Mouse (Mus musculus) layer of hippocampus, postnatal 14 days (tissue): ENCODE data around the gene Zfp609. TPM values are rescaled to one million over a fixed set of nuclear protein-coding genes. Genes with fewer than 3 reads are reported as not detected.
"Not testable (repeated sequence)": the region's sequence is repeated elsewhere in the genome, so short reads cannot be mapped to it uniquely, and the experiment has no call there.

Experiments
- DNase-seq, 2 experiments: peaks; one replicate each; pipeline ENCODE4 v3.0.0; 2021 to 2022; ENCODE audit warnings: low spot score in 2 of 2, mixed read lengths in 1 of 2
- total RNA-seq, 2 experiments: library from RNA; stranded (reverse); gene quantifications; 2 replicates each; pipeline ENCODE4 v1.2.3; 2021

The Zfp609 gene
- total RNA-seq, 2 experiments from 2014 or later: 44.8 to 48.6 TPM

DNA sequence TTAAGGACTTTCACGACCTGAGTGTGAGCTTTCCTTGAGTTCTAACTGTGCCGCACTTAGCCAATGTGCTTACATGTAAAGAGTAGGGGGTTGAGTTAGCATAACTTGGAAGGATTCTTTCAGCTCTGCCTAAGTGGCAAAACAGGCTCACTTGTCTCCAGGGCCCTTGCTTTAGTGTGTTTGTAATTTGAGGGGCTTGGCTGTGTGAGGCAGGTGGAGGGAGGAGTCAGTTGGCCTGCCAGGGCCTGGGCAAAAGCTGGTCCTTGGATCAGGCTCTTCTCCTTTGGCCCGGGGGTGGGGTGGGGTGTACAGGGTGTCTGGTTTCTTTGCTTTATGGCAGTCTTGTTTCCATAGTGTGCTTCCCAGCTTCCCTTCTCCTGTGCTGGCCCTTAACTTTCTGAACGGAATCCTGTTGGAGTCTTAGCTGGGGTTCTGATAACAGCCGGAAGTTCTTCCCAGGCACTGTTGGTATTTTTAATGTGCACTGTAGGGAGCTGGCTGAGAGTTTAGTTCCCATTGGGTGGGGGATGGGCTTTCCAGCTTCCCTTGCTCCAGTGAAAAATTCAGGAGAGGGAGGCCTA is 148.1 kb downstream of the Zfp609 start:
- DNase-seq: no peak

DNA sequence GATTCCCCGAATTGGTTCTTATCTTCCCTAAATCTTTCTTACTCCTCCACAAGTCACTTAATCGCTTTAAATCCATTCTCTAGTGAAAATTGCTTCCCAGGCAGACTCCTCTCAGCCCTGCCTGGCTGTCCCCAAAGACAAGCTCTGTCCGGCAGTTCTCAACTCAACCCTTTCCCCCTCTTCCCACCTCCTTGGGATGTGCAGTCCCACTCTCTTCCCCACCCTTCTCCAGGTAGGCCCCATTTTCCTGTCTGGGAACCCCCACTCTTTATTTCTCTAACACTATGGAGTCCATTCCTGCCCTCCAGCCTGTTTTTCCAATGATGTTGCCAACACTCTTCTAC is 150.3 kb downstream of the Zfp609 start:
- no peak for DNase-seq

GRCm38 (mm10) chr9:65676358-65677118 is 150.8 kb downstream of the Zfp609 start:
- DNase-seq: peak; percentile 91 to 97

GRCm38 (mm10) chr9:65675461-65676357 is 151.7 kb downstream of the Zfp609 start:
- no peak for DNase-seq

GRCm38 (mm10) chr9:65672996-65673395 is 154.4 kb downstream of the Zfp609 start:
- DNase-seq: no peak

- DNase-seq: no peak
Measured at GRCm38 (mm10) chr9:65671431-65671931, 155.9 kb downstream of the Zfp609 start.

DNA sequence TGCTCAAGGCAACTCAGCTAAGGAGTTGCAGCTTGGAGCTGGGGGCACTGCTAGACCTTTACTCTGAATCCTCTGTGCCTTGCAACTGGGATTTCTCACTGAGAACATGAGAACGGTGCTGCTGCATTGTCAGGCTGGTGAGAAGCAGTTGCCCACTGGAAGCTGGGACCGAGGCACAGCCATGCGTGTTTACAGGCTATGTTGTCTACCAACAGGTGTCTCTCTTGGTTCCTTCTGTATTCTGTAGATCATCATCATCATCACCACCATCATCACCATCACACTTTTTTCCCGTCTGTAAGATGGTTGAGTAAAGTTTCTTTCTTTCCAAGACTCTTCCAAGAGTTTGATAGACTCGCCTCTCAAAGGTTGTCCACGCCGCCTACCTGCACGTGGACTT is 159.7 kb downstream of the Zfp609 start, which contains the start of gene Oaz2:
Oaz2 (plus strand) TSS at position 301 of the 400 bp plus-strand sequence.
- no peak for DNase-seq

- no peak for DNase-seq
Measured at GRCm38 (mm10) chr9:65666042-65666441, 161.3 kb downstream of the Zfp609 start.

DNA sequence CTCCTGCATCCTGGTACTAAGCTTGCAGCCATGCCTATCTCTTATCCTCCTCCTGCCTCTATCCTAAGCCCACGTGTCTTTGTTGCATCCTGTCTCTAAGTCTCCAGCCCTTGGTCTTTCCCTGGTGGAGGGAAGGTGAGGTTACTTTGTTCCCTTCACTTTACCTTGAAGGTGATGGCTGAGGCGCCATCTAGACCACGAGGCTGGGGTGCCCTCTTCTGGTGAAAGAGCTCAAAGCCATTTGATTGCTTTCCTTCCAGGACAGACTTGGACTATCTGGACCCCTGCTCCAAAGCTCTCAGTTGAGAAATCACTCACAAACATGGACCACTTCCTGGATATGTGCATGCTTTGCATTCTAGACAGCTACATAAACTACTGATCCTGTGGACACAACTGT is 163.2 kb downstream of the Zfp609 start:
- peak in 1 of 2 experiments; percentile 49 for DNase-seq

DNA sequence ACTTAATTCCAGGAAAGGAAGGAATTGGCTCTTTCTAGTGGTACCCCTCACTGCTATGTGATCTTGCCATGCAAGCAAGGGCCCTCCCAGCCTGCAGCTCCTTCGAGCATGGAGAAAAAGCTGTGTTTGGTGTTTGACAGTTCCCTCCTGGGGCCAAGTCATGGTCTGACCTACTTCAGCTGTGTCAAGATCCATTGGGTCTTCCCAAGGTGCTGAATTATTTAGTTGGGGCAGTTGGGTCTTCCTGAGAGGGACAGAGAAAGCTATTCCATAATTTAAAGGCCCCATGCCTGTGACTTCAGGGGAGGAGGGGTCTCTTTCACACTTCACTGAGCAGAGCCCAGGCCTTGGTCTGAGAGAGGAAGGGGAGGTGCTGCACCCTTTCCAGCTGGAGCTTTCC is 165.9 kb downstream of the Zfp609 start:
- DNase-seq: no peak

- no peak for DNase-seq
Measured at GRCm38 (mm10) chr9:65661029-65661428, 166.3 kb downstream of the Zfp609 start.

DNA sequence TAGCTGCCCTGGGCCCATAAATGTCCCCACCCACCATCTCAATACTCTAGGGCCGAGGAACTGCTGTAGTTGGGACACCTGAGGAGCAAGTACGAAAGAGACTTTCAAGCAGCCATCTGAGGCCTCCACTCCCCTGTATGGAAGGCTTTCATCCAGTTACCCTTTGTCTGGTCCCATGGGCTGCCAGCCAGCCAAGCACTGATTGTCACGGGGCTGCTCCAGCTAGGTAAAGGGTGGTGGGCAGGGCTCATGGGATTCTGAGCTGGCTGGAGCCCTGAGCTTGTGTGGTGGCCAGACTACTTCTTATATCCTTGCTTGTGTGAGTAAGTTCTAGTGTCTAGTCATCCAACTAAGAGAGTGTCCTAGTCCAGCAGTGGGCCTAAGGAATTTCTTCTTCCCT is 170.1 kb downstream of the Zfp609 start:
- no peak for DNase-seq

DNA sequence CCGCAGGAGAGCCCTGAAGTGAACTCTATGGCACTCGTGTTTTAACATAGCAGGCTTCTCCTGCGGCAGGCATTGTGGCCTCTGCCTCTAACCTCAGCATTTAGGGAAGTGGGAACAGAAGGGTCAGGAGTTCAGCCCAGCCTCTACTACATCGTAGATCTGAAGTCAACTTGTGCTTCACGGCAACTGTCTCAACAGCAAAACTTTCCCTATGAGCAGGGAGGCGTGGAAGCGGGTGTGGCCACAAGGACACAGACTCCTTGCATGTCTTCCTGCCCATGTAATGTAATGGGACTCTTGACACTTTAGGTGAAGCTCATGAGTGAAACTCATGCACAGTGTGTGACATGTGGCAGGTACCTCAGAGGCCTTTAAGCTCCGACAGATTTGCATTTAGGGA is 171.8 kb downstream of the Zfp609 start:
- DNase-seq: no peak

- no peak for DNase-seq
Measured at GRCm38 (mm10) chr9:65654700-65655237, 172.6 kb downstream of the Zfp609 start.

GRCm38 (mm10) chr9:65653741-65654140 is 173.6 kb downstream of the Zfp609 start:
- DNase-seq: no peak

- not testable (repeated sequence) for DNase-seq
Measured at GRCm38 (mm10) chr9:65651957-65652356, 175.4 kb downstream of the Zfp609 start.

DNA sequence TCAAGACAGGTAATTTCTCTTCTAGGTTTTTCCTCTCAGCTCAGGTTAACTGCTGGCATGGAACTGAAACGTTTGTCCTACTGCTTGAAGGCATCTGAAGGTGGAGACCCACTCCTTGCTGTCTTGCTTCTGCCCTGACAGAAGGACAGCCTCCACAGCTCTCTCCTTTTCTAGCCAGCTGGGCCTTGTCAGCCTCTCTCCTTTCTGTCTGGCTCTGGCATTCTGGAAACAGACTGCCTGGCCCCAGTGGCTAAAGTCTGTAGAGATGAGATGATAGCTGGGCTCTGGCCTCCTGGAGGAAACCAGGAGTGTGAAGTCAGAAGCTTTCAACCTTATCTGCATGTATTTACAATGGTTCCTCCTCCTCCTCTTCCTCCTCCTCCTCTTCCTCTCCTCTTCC is 177.4 kb downstream of the Zfp609 start:
- no peak for DNase-seq

DNA sequence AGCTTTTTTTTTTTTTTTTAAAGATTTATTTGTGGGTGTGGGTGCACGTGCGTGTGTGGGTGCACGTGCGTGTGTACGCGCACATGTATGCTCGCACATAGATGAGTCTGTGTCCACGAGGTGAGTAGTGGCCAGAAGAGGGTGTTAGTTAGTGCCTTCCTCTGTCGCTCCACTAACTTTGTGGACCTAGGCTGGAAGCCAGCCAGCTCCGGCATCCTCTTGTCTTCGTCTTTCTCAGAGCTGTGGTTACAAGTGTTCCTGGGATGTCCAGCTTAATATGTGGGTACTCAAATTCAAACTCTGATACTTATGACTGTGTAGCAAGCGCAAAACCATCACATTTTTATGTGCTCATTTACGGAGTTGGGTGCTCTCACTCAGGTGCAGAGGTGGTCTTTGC is 178.6 kb downstream of the Zfp609 start:
- no peak for DNase-seq

- DNase-seq: no peak
Measured at GRCm38 (mm10) chr9:65646782-65647181, 180.6 kb downstream of the Zfp609 start.

GRCm38 (mm10) chr9:65645984-65646383 is 181.4 kb downstream of the Zfp609 start:
- no peak for DNase-seq

DNA sequence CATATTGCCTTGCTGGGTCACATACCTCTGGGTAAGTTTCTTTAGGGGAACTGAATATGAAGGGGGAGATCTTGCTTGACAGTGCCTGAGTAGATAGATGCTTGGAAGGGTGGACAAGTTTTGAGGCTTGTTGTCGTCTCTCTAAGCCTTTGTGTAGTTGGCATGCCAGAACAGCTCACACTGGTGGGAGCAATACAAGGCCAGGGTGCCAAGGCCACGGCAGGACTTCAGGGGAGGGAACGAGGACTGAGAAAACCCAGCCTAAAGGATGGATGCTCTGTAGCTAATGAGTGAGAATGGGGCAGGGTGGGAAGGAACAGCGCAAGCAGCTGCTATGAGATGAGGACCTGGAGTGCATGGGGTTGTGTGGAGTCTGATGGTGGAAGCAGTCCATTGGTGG is 182.4 kb downstream of the Zfp609 start:
- DNase-seq: no peak
